Mouse (Mus musculus) embryo, embryonic 11.5 days (tissue): Measurements from ENCODE around the gene Trim75.
"Not testable (repeated sequence)": the region's sequence is repeated elsewhere in the genome, so short reads cannot be mapped to it uniquely, and the experiment has no call there.

Source experiments
- DNase-seq: peaks from one replicate; pipeline ENCODE4 v3.0.0-alpha.2; 2012; ENCODE audit warnings: low read depth, low spot score

Gene Trim75

DNA sequence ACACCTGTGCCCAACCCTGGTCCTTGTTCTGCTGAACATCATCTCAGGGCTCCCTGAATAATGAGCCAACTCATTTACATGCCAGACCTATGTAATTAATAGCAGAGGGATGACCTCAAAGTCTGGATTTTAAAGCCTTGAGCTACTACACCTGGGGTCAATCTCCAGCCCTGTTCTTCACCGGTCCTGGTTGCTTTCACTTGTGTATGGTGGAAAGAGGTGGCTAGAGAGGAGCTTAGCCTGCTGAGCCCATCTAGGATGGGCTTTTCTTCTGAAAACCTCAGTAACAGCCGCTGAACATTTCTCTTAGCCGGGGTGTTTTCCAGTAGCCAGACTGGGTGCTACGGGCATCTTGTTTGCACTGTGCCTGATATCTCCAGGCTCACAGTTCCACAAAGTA lies at the start of gene Trim75:
Gene Trim75, minus strand, starts transcription at position 101 of the 400 bp plus-strand sequence.
- no peak for DNase-seq

DNA sequence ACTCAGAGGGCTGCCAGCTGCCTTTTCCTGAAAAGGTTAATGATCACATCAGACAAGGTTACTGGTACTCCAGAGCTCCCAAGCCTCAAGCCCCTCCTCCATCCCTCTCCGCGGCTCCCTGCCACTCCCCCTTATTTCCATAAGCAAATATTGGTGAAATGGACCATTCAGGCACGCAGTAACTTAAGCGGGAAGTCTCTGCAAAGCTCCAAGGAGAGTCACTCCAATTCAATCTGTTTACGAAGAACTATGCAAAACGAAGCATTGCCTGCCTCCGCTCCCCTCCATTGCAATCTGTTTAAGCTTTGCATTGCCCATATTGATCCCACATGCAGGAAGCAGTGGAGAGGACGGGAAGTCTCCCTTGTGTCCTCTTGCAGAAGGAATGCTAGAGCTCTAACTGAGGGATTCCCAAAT lies 49.5 kb upstream of the Trim75 start, which contains the start of gene Apela:
Gene Apela, minus strand, starts transcription at position 220 of the 417 bp plus-strand sequence.
- peak; percentile 44 for DNase-seq

DNA sequence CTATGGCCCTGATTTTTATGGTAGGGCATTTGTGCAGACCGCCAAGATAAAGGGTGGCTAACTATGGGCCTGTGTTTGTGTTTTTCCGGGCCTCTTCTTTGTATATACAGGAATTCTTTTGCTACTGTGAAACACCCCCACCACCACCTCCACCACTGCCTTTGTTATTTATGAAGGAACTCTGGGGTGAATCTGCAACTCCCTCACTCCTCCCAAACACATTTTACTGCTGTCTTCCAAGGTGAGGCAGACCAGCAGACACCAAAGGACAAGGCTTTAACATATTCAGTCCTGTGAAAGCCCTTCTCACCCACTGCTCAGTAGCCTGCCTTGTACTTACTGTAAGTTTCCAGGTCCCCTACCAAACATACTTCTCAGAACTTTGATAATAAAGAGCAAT lies 46.5 kb upstream of the Trim75 start:
- no peak for DNase-seq

DNA sequence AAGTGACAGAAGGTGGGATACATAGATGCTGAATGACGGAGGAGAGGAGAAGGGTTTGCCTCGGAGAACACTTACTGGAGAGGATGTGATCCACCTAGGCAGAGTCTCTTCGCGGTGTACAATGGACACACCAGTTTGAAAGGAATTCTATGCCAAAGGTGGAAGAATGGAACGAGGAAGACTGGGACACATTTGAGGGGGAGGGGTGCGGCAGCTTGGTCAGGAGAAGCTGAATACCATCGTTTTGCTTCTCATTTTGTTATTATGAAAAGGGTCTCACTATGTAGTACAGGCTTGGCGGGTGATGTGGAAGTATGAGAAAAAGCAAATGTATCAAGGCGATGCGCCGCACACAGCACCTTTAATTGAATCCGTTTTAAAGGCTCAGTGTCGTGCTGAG lies 45.4 kb upstream of the Trim75 start:
- no peak for DNase-seq

DNA sequence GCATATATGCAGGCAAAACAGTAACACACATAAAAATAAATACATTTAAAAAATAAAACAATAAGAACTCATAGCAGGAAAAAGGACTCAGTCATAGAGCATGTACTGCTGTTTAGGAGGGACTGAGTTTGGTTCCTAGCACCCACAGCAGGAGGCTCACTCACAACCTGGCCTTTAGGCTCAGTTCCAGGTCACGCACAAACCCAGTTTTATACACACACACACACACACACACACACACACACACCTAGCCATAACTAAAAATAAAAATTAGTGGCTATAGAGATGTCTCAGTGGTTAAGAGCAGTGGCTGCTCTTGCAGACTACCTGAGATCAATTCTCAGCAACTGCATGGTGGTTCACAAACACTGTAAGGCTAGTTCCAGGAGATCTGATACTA lies 44.5 kb upstream of the Trim75 start:
- DNase-seq = no peak

DNA sequence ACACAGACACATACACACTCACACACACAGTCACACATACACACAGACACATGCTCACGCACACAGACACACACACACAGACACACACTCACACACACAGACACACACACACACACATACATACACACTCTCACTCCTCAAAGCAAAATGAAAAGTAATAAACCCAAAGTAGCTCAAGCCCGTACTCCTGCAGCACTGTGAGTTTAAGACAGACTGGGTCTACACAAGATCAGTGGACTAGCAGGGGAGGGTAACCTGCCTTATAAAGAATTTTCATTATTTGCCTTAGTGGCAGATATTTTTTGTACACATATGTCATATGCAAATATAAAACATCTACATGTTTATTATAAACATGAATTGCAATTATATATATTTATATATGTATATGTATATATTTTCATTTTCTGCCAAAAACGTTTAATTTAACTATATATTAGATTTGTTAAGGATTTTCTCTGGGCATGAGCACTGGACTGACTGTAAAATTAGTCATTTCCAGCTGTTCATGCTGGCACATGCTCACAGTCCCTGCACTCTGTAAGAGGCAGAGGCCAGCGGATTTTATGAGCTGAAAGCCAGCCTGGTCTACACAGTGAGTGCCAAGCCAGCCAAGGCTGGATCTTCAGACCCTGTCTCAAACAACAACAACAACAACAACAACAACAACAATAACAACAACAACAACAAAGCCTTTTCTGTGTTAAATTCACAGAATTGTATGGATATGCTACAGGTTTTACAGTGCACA lies 43.3 kb upstream of the Trim75 start:
- DNase-seq = no peak

DNA sequence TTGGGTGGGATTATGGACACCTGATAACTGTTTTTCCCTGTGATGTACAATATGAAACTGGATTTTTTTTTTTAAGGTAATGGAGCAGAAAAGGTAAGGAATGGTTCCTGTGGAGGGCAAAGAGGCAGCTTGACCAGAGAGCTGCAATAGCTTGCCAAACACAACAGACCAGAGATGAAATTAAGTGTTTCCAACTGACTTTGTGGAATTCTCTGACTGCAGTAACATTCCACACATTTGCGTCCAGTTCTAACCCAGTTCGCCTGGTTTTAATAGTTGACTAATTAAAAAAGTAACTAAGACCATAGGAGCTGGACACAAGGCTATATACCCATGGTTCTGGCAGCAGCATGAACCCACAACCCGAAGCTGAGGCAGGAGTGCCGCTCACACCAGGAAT lies 42.1 kb upstream of the Trim75 start:
- DNase-seq = no peak

DNA sequence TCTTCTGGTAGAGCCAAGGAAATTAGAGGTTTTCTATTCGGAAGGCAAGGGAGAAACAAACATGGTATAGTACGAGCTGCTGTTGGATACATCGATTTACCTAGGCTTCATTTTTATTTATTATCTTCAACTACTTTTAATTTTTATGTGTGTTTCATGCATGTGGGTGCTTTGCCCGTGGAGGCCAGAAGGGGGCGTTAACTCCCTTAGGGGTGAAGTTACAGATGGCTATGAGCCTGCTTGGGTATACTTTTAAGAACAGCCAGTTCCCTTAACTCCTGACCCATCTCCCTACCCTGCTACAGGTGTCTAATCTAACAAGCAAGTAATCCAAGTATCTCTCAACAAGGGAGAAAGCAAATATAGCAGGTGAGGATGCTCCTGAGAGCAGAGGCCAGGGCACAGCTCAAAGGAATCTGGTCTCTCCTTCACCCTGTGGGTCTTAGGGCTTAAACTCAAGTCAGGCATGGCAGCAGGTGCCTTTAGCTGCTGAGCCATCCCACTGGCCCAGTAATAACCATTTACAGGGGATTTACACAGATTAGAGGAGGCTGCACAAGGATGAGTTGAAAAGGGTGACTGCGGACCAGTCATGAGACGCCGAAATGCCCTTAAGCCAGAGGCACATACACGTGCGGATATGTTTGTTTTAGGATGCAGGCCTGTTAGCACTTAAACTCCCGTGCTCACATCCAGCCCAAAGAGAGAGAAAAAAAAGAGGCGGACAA lies 41.5 kb upstream of the Trim75 start:
- no peak for DNase-seq

DNA sequence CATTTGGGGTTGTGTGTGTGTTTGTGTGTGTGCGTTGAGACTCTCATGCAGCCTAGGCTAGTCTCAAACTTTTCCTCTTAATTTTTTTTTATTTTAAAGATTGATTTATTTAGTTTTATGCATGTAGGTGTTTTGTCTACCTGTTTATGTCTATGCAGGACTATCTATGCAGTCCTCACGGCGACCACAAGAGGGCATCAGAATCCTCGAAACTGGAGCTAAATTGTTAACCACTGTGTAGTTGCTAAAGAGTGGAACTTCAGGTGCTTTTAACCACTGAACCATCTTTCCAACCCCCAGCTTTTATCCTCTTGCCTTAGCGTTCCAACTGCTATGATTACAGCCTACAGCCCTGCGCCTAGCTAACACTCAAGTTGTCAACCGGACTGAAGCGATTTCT lies 34.9 kb upstream of the Trim75 start:
- peak; percentile 36 for DNase-seq

DNA sequence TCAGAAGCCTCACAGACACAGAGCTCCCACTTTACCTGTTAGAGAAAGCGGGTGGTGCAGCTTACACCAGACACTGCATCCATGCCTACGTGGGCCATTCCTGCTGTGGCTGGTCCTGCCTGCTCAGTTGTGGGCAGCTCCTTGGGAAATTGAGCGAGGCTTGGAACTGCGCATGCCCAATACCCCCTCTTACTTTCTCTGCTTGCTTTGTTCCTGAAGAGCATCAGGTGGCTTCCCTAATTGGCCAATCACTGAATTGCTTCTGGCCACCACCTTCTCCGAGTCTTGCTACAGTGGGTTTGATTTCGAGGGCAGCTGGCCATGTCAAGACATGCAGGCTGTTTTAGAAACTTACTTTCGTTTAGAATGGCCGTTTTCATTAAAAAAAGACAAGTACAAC lies 30.8 kb upstream of the Trim75 start, which contains the start of the genes Trim61 and Trim60:
Gene Trim61, minus strand, starts transcription at position 101 of the 400 bp plus-strand sequence.
Gene Trim60, minus strand, starts transcription at position 162 of the 400 bp plus-strand sequence.
- no peak for DNase-seq

DNA sequence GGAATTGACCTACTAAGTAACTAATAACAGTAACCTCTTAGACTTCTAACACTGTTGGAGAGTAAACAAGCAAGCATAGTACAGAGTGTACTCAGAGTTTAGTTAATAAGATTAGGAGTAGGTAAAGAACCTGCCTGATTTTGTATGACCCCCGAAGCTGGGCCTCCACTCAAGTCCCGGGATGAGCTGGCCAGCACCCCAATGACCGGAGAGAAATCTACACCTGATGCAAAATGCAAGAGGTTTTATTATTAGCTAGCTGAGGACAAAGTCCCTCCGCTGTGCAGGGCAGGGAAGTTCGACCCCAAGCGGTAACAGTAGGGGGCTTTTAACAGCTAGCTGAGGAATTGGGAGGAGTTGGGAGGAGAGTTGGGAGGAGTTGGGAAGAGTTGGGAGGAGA lies 20.0 kb upstream of the Trim75 start:
- DNase-seq = not testable (repeated sequence)

DNA sequence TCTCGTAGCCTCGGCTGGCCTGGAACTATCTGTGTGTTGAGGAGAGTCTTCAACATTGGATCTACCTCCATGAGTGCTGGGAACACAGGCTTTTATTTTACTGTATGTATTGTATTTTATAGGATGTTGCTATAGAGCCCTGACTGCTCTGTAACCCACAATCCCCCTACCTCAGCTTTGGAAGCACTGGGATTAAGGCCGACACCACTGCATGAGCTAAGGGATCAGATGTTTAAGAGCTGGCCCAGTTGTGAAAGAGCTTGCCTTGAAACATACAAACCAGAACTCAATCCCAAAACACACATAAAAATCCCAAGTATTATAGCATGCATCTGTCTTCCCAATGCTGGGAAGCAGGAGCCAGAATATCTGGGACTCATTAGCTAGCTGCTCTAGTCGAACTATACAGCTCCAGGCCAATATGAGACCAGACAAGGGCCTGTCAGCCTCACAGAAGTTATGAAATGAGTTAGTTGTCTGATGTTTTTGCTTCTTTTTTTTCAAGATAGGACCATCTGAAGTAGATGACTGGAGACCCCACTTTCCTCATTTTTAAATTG lies 11.3 kb upstream of the Trim75 start:
- no peak for DNase-seq

DNA sequence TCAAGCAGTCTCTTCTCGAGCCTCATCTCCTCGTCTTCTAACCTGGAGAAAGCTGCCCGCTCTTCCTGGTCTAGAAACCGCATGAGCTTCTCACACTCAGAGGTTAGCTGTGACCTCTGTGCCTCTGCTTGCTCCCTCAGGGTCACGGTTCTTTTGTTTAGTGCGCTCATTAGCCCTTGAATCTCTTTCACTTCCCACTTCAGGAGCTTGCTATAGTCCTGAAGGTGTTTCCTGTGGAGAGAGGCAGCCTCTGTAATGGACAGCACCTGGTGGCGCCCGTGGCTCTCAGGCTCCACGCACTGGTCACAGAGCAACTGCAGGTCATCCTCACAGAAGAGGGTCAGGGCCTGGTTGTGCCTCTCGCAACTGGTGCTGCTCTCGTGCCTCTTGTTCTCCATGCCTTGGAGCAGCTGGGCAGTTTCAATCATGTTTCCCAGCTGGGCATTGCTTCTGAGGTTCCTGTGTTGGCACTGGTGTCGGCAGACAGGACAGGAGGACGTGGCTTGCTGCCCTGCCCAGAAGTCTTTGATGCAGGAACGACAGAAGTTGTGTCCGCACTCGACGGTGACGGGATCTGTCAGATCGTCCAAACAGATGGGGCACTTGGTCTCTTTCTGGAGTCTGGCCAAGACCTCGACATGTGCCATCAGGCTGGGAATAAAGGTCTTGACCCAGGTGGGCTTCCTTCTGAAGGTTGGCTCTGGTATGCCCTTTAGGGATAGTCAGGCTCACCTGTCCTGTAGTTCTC lies 4.3 kb downstream of the Trim75 start:
- no peak for DNase-seq

DNA sequence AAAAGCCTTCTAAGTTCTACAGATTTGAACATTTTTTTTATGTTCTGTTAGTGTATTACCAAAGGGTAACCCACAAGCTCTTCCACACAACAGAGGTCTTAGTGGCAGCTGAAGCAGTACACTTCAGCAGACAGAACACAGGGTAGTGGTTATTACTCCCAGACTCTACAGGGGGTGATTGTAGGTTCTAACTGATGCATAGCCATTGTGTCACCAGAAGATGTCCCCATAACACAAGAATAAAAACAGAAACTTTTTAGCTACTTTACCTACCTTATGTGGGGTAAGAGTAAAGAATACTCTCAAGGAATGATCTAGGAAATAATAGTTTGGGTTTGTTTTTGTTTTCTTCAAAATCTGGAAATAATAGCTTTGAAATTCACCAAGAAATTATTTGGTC lies 24.8 kb downstream of the Trim75 start:
- DNase-seq = no peak

DNA sequence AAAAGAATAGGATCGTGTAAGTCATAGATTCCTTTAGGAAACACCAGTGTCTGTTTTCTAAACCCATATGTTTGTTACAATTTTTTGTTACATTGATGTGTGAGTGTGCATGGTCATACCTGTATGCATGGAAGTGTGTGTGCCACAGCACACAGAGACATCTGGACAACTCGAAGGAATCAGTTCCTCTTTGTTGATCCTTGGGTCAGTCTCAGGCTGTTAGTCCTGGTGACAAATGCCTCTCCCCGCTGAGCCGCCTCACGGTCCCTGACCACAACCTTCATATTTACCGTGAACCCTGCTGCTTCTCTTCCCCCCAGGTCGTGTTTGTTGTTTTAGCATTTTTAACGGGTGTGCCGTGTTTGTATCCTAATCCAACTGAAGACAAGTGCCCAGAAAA lies 28.6 kb downstream of the Trim75 start:
- no peak for DNase-seq

DNA sequence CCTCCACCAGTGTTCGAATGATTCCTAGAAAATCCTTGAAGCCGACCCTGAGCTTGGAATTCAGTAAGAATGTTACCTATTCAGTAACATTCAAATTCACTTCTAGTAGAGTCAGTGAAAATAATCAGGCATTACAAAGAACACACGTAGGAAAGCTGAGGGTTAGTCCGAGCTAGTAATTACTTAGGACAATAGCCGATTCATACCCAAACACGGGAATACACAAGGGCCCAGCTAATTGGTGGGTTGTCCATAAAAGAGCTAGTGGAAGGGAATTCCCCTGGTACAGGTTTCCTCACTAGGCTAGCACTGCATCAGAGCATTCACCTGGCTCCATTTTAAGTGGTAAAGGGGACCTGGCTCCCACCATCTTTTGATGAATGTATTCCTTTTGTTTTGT lies 35.5 kb downstream of the Trim75 start:
- no peak for DNase-seq

DNA sequence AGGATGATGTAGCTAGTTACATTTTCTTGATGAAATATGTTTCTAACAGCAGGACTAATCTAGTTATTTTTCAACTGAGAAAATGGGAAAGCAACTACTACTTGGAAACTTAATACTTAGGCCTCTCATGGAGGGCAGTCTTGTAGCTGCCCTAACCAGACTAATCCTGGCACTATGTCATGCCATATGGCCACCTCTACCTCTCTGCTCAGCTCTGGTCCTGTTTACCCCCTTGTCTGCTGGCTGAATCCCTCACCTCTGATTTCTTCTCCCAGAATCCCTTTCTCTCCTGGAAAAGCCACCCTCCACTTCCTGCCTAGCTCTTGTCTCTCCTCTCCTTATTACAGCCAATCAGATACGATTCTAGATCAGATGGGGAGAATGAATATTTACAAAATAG lies 39.3 kb downstream of the Trim75 start:
- no peak for DNase-seq

DNA sequence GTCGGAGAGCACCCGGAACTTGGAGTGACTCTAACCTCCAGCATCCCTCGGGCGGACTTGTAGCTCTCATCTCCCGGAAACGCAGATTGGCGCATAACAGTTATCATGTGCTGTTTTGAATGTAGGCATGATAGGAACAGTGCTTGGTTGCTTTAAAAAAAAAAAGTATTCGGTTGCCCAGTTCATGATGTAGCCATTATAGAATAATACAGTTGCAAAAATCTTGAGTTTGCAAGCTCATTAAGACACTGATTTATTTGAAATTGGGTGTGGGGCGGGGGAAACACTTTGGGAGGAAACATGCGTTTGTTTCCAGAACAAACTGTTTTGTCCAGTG lies 40.0 kb downstream of the Trim75 start:
- no peak for DNase-seq

DNA sequence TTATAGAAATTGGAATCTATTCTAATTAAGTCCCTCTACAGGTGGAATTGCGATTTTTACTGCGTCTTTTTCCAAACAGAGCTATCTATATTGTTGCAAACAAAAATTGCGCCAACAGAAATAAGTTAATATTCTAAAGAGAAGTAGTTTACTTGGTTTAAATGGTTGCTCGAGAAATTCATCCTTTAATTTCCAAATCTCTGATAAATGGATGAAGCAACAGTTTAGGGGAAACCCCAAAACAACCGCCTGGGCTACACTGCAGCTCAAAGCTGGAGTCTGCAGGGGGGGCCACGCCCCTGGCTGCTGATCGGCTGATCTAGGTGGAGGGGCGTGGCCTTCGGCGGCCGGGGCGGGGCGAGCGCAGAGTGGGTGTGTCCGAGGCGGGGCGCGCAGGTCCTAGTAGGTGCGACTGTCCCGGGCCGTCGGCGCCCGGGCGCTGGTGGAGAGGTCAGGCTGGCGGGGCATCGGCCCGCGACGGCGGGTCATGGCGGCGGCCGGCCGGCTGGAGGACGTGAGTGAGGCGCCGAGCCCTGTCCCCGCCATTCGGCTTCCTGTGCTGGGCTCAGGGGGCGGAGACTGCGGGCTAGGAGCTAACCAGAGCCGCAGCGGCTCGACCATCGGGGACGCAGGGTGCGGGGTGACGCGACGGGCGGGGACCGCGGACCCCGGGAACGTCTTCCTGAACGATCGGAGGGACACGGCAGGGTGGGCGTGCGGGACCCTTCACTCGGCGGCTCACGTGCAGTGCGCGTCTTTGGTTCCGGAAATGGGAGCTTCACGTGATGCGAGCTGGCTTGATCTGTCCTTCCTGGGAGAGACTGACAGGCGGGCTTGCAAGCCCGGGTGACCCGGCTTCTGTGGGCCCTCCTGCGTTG lies 40.6 kb downstream of the Trim75 start, which contains the start of gene Tmem192:
Gene Tmem192, plus strand, starts transcription at position 366 of the 878 bp plus-strand sequence.
- DNase-seq = peak; percentile 80

DNA sequence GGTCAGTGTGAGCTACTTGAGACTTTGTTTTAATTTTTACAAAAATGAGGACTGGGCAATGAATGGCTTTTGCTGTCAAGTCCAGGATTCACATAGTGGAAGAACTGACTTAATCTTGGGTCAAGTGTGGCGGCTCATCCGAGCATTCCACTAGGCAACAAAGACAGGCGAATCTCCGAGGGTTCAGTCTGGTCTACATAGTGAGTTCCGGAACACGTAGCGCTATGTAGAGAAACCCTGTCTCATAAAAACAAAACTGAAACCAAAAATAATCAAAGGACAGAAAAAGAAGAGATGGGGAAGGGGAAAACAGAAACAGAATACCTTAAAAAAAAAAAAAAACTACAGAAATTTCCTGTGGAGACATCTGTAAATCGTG lies 41.2 kb downstream of the Trim75 start:
- DNase-seq = no peak

DNA sequence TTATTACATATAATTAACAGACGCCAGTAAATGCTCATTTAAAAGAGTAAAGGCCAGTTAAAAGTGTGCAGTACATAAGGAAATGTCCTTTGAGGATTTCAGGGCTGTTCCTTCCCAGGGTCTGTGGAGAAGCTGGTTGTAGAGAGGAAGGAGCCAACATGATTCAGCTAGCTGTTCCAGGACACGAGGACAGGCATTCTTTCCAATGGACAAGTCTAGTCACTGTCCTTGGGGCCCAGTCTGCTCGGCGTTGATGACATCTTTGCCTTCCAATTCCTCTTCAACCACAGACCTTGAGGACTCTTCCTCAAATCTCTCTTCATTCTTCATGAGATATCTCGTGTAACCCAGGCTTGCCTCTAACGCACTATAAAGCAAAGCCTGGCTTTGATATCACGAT lies 42.0 kb downstream of the Trim75 start:
- DNase-seq = no peak
